Mouse (Mus musculus): ENCODE measurements around the gene Commd2. TPM values are rescaled to one million over a fixed set of nuclear protein-coding genes. Genes with fewer than 3 reads are reported as not detected.

Commd2 gene
- polyA plus RNA-seq (2015; fragmentation: Nextera tagmentation; extraction: Ambion mirVana): 104 and 116 TPM in 2 replicates

DNA sequence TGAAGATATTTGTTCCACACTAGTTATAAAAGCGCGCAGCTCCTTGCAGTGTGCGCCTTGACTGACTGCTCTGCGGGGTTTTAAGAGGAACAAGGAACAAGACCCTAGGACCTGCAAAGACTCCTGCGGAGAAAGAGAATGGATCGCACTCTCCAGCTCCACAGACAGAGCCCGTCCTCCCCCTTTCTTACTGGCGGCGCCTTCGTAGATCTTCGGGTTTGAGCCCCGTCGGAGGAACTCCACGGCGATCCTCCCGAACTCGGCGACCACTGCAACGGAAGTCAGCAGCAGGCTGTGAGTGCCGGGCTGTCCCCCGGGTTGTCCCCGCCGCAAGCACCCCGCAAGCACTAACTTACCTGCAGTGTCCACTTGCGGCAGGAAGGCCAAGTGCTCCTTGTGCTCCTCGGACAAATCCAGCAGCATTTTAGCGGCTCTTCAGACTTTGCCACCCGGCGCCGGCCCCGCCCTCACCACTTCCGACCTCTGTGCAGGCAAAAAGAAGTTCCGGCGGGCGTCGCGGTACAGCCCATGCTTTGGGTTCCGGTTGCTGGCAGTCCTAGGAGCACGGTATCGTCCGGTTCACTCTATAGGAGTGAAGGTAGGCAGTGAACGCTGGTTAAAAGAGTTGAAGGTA lies at the start of gene Commd2:
TSS of gene Commd2 (minus strand) at position 485 of the 634 bp plus-strand sequence.
- Histone ChIP-seq H3K36me3 (ENCODE audit: insufficient read depth, low read length) (no peaks in the 10 kb centered on the region), H3K9ac (replicated peaks; ENCODE audit: low read depth) (peak within 1 kb of the TSS; percentile 75), H3K27ac (ENCODE audit: low read length) (peak within 1 kb of the TSS; percentile 86), H3K27me3 (replicated peaks; ENCODE audit: insufficient read depth, low read length) (no peaks in the 10 kb centered on the region), H3K4me1 (ENCODE audit: insufficient read depth, low read depth, low read length) (no peaks in the 10 kb centered on the region), H3K4me3 (ENCODE audit: low read depth, low read length) (peak within 1 kb of the TSS; percentile 78), H3K4me2 (replicated peaks; ENCODE audit: low read depth, low read length) (peak within 1 kb of the TSS; percentile 64), H3K9me3 (ENCODE audit: low read length) (no peaks in the 10 kb centered on the region)
- TF ChIP-seq CTCF (IDR thresholded peaks at IDR 0.05) (no peak), EP300 (IDR thresholded peaks at IDR 0.05) (peak; percentile 33; the same call in 1 of the 2 replicates)
- WGBS: under 1% methylated on average over 42 of the region's 42 CpGs
- ATAC-seq: peak; percentile 99
- peak; percentile 86 for DNase-seq (ENCODE audit: low spot score)

DNA sequence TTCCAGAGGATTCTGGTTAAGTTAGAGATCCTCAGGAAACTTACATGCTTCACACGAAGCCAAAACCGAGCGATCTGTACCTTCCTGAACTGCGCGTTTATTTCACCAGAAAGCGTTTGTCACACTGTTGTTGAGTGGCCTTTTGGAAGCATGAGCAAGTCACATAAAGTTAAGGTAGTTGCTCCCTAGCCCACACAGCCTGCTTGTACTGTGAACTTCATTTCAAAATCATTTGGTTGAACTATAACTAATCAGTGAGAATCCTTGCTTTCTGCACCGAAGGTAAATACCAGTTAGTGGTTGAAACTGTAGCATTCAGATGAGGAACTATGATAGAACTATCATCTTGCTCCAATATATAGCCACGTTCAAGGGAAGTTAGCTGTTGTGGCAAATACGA lies 45.3 kb upstream of the Commd2 start:
- Histone ChIP-seq H3K9me3 (ENCODE audit: low read length) (no peaks in the 10 kb centered on the region), H3K27me3 (replicated peaks; ENCODE audit: insufficient read depth, low read length) (no peaks in the 10 kb centered on the region), H3K4me3 (ENCODE audit: low read depth, low read length) (no peak overlapping the region), H3K9ac (replicated peaks; ENCODE audit: low read depth) (no peak overlapping the region), H3K27ac (ENCODE audit: low read length) (no peak overlapping the region), H3K4me2 (replicated peaks; ENCODE audit: low read depth, low read length) (no peak overlapping the region), H3K36me3 (ENCODE audit: insufficient read depth, low read length) (no peaks in the 10 kb centered on the region), H3K4me1 (ENCODE audit: insufficient read depth, low read depth, low read length) (no peaks in the 10 kb centered on the region)
- ATAC-seq: no peak
- DNase-seq (ENCODE audit: low spot score): no peak
- WGBS: 86% methylated on average over 9 of the region's 9 CpGs
- TF ChIP-seq CTCF (IDR thresholded peaks at IDR 0.05): no peak
- no peak for TF ChIP-seq EP300 (IDR thresholded peaks at IDR 0.05)

DNA sequence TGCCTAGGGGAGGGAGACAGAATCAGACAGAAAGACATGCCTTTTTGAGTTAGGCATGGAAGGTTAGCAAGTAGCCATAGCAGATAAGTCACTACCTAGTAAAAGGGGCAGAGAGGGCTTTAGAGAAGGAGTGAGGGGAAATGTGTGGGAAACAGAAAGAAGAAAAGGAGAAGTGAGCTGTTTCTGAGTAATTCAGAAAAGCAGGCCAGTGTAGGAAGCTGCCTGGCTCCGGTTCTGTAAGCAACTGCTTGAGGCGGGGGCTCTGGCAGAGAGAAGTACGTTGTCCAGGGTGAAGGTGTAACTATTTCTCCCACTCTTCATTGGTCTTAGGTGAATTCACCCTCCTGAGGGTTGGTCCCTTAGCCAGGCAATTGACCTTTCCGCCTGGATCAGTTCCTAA lies 44.7 kb upstream of the Commd2 start:
- TF ChIP-seq EP300 (IDR thresholded peaks at IDR 0.05) (no peak), CTCF (IDR thresholded peaks at IDR 0.05) (no peak)

DNA sequence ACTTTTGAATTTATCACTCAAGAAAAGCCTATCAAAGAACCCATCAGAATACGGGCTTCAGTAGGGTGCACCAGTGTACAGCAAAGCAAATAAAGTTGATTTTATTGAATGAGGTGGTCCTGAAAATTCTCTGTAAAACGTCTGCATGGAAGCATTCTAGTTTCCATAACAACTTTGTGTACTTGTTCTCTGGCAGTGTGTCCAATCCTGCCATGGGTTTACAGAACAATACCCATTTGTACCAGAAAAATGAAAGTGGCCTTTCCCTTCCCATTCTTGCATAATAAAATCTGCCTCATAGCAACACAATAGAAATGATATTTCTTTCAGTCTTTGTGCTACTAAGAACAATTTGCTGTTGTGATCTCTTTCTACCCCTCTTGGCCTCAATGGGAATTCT lies 41.2 kb upstream of the Commd2 start, which contains the start of gene Ankub1:
TSS of gene Ankub1 (minus strand) at position 81 of the 400 bp plus-strand sequence.
- TF ChIP-seq CTCF (IDR thresholded peaks at IDR 0.05) (no peak), EP300 (IDR thresholded peaks at IDR 0.05) (no peak)
- no peaks in the 10 kb centered on the region for H3K4me1 ChIP-seq (ENCODE audit: insufficient read depth, low read depth, low read length)
- ATAC-seq (no peak), DNase-seq (ENCODE audit: low spot score) (no peak)
- H3K9ac ChIP-seq (replicated peaks; ENCODE audit: low read depth): no peak within 1 kb of the TSS
- no peaks in the 10 kb centered on the region for H3K36me3 ChIP-seq (ENCODE audit: insufficient read depth, low read length)
- no peaks in the 10 kb centered on the region for H3K9me3 ChIP-seq (ENCODE audit: low read length)
- H3K27ac ChIP-seq (ENCODE audit: low read length): no peak within 1 kb of the TSS
- H3K27me3 ChIP-seq (replicated peaks; ENCODE audit: insufficient read depth, low read length): no peaks in the 10 kb centered on the region
- WGBS: 37% methylated on average over 2 of the region's 2 CpGs
- no peak within 1 kb of the TSS for H3K4me3 ChIP-seq (ENCODE audit: low read depth, low read length)
- H3K4me2 ChIP-seq (replicated peaks; ENCODE audit: low read depth, low read length): no peak within 1 kb of the TSS

More for the DNA sequence above, 44.7 kb upstream of the Commd2 start:
- no peaks in the 10 kb centered on the region for H3K9me3 ChIP-seq (ENCODE audit: low read length)
- no peak overlapping the region for H3K4me2 ChIP-seq (replicated peaks; ENCODE audit: low read depth, low read length)
- ATAC-seq: no peak
- 80% methylated on average over 4 of the region's 4 CpGs for WGBS
- H3K9ac ChIP-seq (replicated peaks; ENCODE audit: low read depth): no peak overlapping the region
- no peak for DNase-seq (ENCODE audit: low spot score)
- H3K36me3 ChIP-seq (ENCODE audit: insufficient read depth, low read length): no peaks in the 10 kb centered on the region
- H3K4me3 ChIP-seq (ENCODE audit: low read depth, low read length): no peak overlapping the region
- no peaks in the 10 kb centered on the region for H3K4me1 ChIP-seq (ENCODE audit: insufficient read depth, low read depth, low read length)
- H3K27ac ChIP-seq (ENCODE audit: low read length): no peak overlapping the region
- no peaks in the 10 kb centered on the region for H3K27me3 ChIP-seq (replicated peaks; ENCODE audit: insufficient read depth, low read length)

DNA sequence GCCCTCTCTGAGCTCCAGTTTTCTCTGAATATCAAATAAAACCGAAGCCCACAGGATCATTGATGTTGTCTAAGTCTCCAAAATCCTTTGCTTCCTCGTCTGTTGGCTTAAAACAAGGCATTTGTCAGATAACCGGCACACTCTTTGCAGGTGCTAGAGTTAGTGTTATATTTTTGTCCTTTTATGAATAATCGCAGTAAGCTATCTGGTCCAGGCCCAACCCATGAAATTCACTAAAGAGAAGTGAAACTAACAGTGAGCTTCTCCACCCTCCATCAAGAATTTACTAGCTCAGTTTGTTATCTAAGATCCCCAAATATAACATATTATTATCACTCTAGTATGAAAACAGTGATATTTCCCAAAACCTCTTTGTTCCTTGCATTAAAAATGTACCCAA lies 40.3 kb upstream of the Commd2 start:
- Histone ChIP-seq H3K36me3 (ENCODE audit: insufficient read depth, low read length) (no peaks in the 10 kb centered on the region), H3K27me3 (replicated peaks; ENCODE audit: insufficient read depth, low read length) (no peaks in the 10 kb centered on the region), H3K4me2 (replicated peaks; ENCODE audit: low read depth, low read length) (no peak overlapping the region), H3K27ac (ENCODE audit: low read length) (no peak overlapping the region), H3K4me3 (ENCODE audit: low read depth, low read length) (no peak overlapping the region), H3K9ac (replicated peaks; ENCODE audit: low read depth) (no peak overlapping the region), H3K9me3 (ENCODE audit: low read length) (no peaks in the 10 kb centered on the region), H3K4me1 (ENCODE audit: insufficient read depth, low read depth, low read length) (no peaks in the 10 kb centered on the region)
- no peak for TF ChIP-seq EP300 (IDR thresholded peaks at IDR 0.05)
- TF ChIP-seq CTCF (IDR thresholded peaks at IDR 0.05): no peak
- WGBS: 69% methylated on average over 4 of the region's 4 CpGs
- no peak for ATAC-seq
- no peak for DNase-seq (ENCODE audit: low spot score)

DNA sequence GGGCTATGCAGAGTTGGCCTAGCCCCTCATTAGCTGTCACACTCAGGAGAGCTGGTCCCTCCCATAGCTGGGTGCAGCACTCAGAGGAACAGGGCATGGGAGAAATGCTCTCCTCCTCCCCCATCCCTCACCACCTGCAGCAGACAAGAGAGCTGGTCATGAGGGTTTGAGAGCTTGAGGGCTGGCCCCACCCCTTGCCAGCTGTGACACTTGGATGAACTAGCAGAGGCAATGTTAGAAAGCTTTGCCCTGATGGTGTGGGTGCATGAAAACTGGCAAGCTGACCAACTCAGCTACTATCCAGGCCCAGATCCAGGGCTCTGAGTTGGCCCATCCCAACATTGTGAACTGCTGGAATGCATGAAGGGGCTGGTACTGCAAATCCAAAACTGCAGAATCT lies 26.3 kb upstream of the Commd2 start:
- ATAC-seq (no peak), DNase-seq (ENCODE audit: low spot score) (no peak)
- H3K4me3 ChIP-seq (ENCODE audit: low read depth, low read length): no peak overlapping the region
- no peak overlapping the region for H3K9ac ChIP-seq (replicated peaks; ENCODE audit: low read depth)
- H3K27me3 ChIP-seq (replicated peaks; ENCODE audit: insufficient read depth, low read length): no peaks in the 10 kb centered on the region
- H3K36me3 ChIP-seq (ENCODE audit: insufficient read depth, low read length): no peaks in the 10 kb centered on the region
- no peaks in the 10 kb centered on the region for H3K4me1 ChIP-seq (ENCODE audit: insufficient read depth, low read depth, low read length)
- H3K9me3 ChIP-seq (ENCODE audit: low read length): no peaks in the 10 kb centered on the region
- no peak overlapping the region for H3K27ac ChIP-seq (ENCODE audit: low read length)
- H3K4me2 ChIP-seq (replicated peaks; ENCODE audit: low read depth, low read length): no peak overlapping the region
- no peak for TF ChIP-seq CTCF (IDR thresholded peaks at IDR 0.05)
- TF ChIP-seq EP300 (IDR thresholded peaks at IDR 0.05): no peak

Measured in lung, postnatal 0 days (tissue).